Mouse (Mus musculus) testis, adult 2 months (tissue): ENCODE measurements around the gene Antxr1. TPM values are rescaled to one million over a fixed set of nuclear protein-coding genes. Genes with fewer than 3 reads are reported as not detected.

ENCODE experiments used
- H3K27ac ChIP-seq: fragments of 200-500 bp; 2 replicates; pipeline ENCODE4 v1.5.1; 2012; ENCODE audit warnings: low read depth, low read length; ENCODE audit not compliant: control insufficient read depth, insufficient read depth
- H3K27me3 ChIP-seq: fragments of 200-500 bp; 2 replicates; pipeline ENCODE4 v1.6.1; 2012; ENCODE audit warnings: mild to moderate bottlenecking, low read length, moderate library complexity; ENCODE audit not compliant: control insufficient read depth, insufficient read depth
- H3K36me3 ChIP-seq: fragments of 200-500 bp; 2 replicates; pipeline ENCODE4 v1.6.1; 2012; ENCODE audit warnings: mild to moderate bottlenecking, low read length; ENCODE audit not compliant: control insufficient read depth, insufficient read depth
- H3K4me1 ChIP-seq: fragments of 200-500 bp; 2 replicates; pipeline ENCODE4 v1.6.1; 2012; ENCODE audit warnings: low read length; ENCODE audit not compliant: control insufficient read depth, insufficient read depth
- H3K4me3 ChIP-seq: fragments of 200-500 bp; 2 replicates; pipeline ENCODE4 v1.5.1; 2012; ENCODE audit warnings: low read depth, mild to moderate bottlenecking, low read length, moderate library complexity, mixed read lengths; ENCODE audit not compliant: control insufficient read depth
- CTCF ChIP-seq: fragments of 200-500 bp; IDR thresholded peaks from 2 replicates; pipeline ENCODE4 v1.5.1; 2012; ENCODE audit warnings: low read depth, mild to moderate bottlenecking, inconsistent platforms, low read length, moderate library complexity; ENCODE audit not compliant: control insufficient read depth, insufficient read depth, insufficient replicate concordance
- POLR2A ChIP-seq: fragments of 200-500 bp; IDR thresholded peaks from 2 replicates; pipeline ENCODE4 v1.6.1; 2012; ENCODE audit warnings: low read depth, mild to moderate bottlenecking, inconsistent platforms, low read length, moderate library complexity; ENCODE audit not compliant: control insufficient read depth
- polyA plus RNA-seq: library from polyadenylated mRNA; depleted of rRNA; stranded (reverse); fragments of >200 nt; gene quantifications from 2 replicates; pipeline ENCODE4 v1.2.3, GENCODE M21; 2012; rRNA removed

The Antxr1 gene
- polyA plus RNA-seq, 1 experiment, result 0.62 TPM

- Histone ChIP-seq H3K36me3 (peaks cover 11% of the 10 kb centered on the region), H3K4me1 (no peaks in the 10 kb centered on the region), H3K27ac (no peak overlapping the region), H3K4me3 (no peak overlapping the region), H3K27me3 (no peaks in the 10 kb centered on the region)
- TF ChIP-seq POLR2A, result no peak
- TF ChIP-seq CTCF, result no peak
These were observed 244.7 kb downstream of the Antxr1 start for GRCm38 (mm10) chr6:87090877-87091276.

- Histone ChIP-seq H3K27me3 (no peaks in the 10 kb centered on the region), H3K27ac (no peak overlapping the region), H3K4me1 (no peaks in the 10 kb centered on the region), H3K36me3 (peaks cover 11% of the 10 kb centered on the region), H3K4me3 (no peak overlapping the region)
- TF ChIP-seq POLR2A, result no peak
- no peak for TF ChIP-seq CTCF
These were observed 247.3 kb downstream of the Antxr1 start for GRCm38 (mm10) chr6:87088356-87088755.

GRCm38 (mm10) chr6:87085026-87085425 lies 250.6 kb downstream of the Antxr1 start:
- Histone ChIP-seq H3K4me3 (no peak overlapping the region), H3K36me3 (peaks cover 12% of the 10 kb centered on the region)
- no peak for TF ChIP-seq POLR2A

More at GRCm38 (mm10) chr6:87085026-87085425, 250.6 kb downstream of the Antxr1 start:
- H3K27ac ChIP-seq, result no peak overlapping the region
- H3K27me3 ChIP-seq, result no peaks in the 10 kb centered on the region
- H3K4me1 ChIP-seq, result no peaks in the 10 kb centered on the region

Other genes with a start within 250 kb of the Antxr1 start
- 3.9 and 5.0 TPM in 2 replicates for gene D6Ertd527e, start 231.1 kb downstream of the Antxr1 start, polyA plus RNA-seq
- 0.08 and 0.19 TPM in 2 replicates for gene Gkn1, start 15.1 kb upstream of the Antxr1 start, polyA plus RNA-seq
- 0.24 and 0.70 TPM in 2 replicates for gene Gkn2, start 37.5 kb upstream of the Antxr1 start, polyA plus RNA-seq
- gene Gkn3, start 53.1 kb upstream of the Antxr1 start, polyA plus RNA-seq, result 0.34 and 0.42 TPM in 2 replicates
- gene Bmp10, start 93.2 kb upstream of the Antxr1 start, polyA plus RNA-seq, result not detected in 2 replicates
- gene Arhgap25, start 197.4 kb upstream of the Antxr1 start, polyA plus RNA-seq, result 0.08 and 0.14 TPM in 2 replicates